Mouse (Mus musculus) heart, embryonic 14.5 days (tissue): ENCODE results near the gene Fastkd5. TPM values are rescaled to one million over a fixed set of nuclear protein-coding genes. Genes with fewer than 3 reads are reported as not detected.

Experiments
- ATAC-seq: fragments of 200-750 bp; cut with Nextera tagmentation; 2 replicates; pipeline ENCODE4 v1.8.0; 2017; ENCODE audit warnings: low read depth, moderate TSS enrichment; ENCODE audit not compliant: insufficient number of reproducible peaks, insufficient read depth, low FRiP score
- H3K27ac ChIP-seq, 2 experiments: fragments of 200-500 bp in 1 of 2; fragments of 300-500 bp in 1 of 2; sonication (generic) in 1 of 2; replicated peaks in 1 of 2; 2 replicates each; pipeline ENCODE4 v1.5.1; 2012 to 2014; ENCODE audit warnings: low read depth in 2 of 2, low read length in 2 of 2, control low read depth in 1 of 2, mild to moderate bottlenecking in 1 of 2, mixed read lengths in 1 of 2; ENCODE audit not compliant: control insufficient read depth in 1 of 2, insufficient read depth in 1 of 2
- H3K27me3 ChIP-seq: fragments of 300-500 bp; sonication (generic); 2 replicates; pipeline ENCODE4 v1.6.1; 2014; ENCODE audit warnings: mild to moderate bottlenecking, low read length, control low read depth; ENCODE audit not compliant: control insufficient read depth, insufficient read depth
- H3K36me3 ChIP-seq: fragments of 300-500 bp; sonication (generic); 2 replicates; pipeline ENCODE4 v1.6.1; 2014; ENCODE audit warnings: mild to moderate bottlenecking, control low read depth, low read length, mixed read lengths; ENCODE audit not compliant: control insufficient read depth, insufficient read depth
- H3K4me1 ChIP-seq, 2 experiments: fragments of 200-500 bp in 1 of 2; fragments of 300-500 bp in 1 of 2; sonication (generic) in 1 of 2; 2 replicates each; pipeline ENCODE4 v1.6.1; 2012 to 2014; ENCODE audit warnings: low read length in 2 of 2, control low read depth in 1 of 2, mixed read lengths in 1 of 2; ENCODE audit not compliant: control insufficient read depth in 2 of 2, insufficient read depth in 2 of 2
- H3K4me2 ChIP-seq: fragments of 300-500 bp; sonication (generic); 2 replicates; pipeline ENCODE4 v1.6.1; 2014; ENCODE audit warnings: mild to moderate bottlenecking, low read length
- H3K4me3 ChIP-seq, 2 experiments: fragments of 200-500 bp in 1 of 2; fragments of 300-500 bp in 1 of 2; sonication (generic) in 1 of 2; 2 replicates each; pipeline ENCODE4 v1.5.1; 2012 to 2014; ENCODE audit warnings: low read length in 2 of 2, mild to moderate bottlenecking in 2 of 2, control low read depth in 1 of 2, low read depth in 1 of 2, moderate library complexity in 1 of 2; ENCODE audit not compliant: control insufficient read depth in 1 of 2, insufficient read depth in 1 of 2
- H3K9ac ChIP-seq: fragments of 300-500 bp; sonication (generic); 2 replicates; pipeline ENCODE4 v1.6.1; 2014; ENCODE audit warnings: mild to moderate bottlenecking, low read length
- H3K9me3 ChIP-seq: fragments of 300-500 bp; sonication (generic); 2 replicates; pipeline ENCODE4 v1.6.1; 2016; ENCODE audit warnings: low read length, control low read depth; ENCODE audit not compliant: control insufficient read depth
- WGBS: fragments of 180-500 bp; shearing (Covaris S2); extraction: QIAGEN DNeasy Blood & Tissue Kit; methylation state at CpG from one replicate; pipeline ENCODE4 v1.1.7; 2014; 5-methylcytosine and 5-hydroxymethylcytosine counted together
- polyA plus RNA-seq: library from polyadenylated mRNA; unstranded; fragments of >200 nt; fragmentation: Nextera tagmentation; extraction: Ambion mirVana; gene quantifications from 2 replicates; pipeline ENCODE4 v1.2.1, GENCODE M21; 2014

Gene Fastkd5
- 14.9 and 15.1 TPM in 2 replicates for polyA plus RNA-seq

- H3K27ac ChIP-seq: peak within 1 kb of the TSS; percentile 14 to 63; a peak in 3 of 4 replicates
- peaks cover 25% of the 10 kb centered on the region for H3K27me3 ChIP-seq
- ATAC-seq: peak; percentile 72
- peaks cover 23% of the 10 kb centered on the region for H3K36me3 ChIP-seq
- peak within 1 kb of the TSS; percentile 95 for H3K4me2 ChIP-seq
- H3K9ac ChIP-seq: peak within 1 kb of the TSS; percentile 96
- H3K4me3 ChIP-seq: peak within 1 kb of the TSS; percentile 93 to 97
- peaks cover 7 to 15% of the 10 kb centered on the region in 2 experiments for H3K4me1 ChIP-seq
- H3K9me3 ChIP-seq: no peaks in the 10 kb centered on the region
- whole genome bisulfite sequencing: under 1% methylated on average over 25 of the region's 25 CpGs
Observed at GRCm38 (mm10) chr2:130629839-130630203, at the start of gene Fastkd5, which contains the start of gene Ubox5. TSS of gene Fastkd5 (minus strand) at chr2:130630027. TSS of gene Ubox5 (minus strand) at chr2:130630038.

GRCm38 (mm10) chr2:130679154-130679553 lies 49.3 kb upstream of the Fastkd5 start:
- no peak overlapping the region for H3K9ac ChIP-seq
- no peaks in the 10 kb centered on the region for H3K9me3 ChIP-seq
- H3K27me3 ChIP-seq: no peaks in the 10 kb centered on the region
- 93% methylated on average over 12 of the region's 12 CpGs for WGBS
- H3K4me2 ChIP-seq: no peak overlapping the region
- H3K27ac ChIP-seq: no peak overlapping the region
- H3K36me3 ChIP-seq: peaks cover 98% of the 10 kb centered on the region
- no peak overlapping the region for H3K4me3 ChIP-seq
- no peaks in the 10 kb centered on the region for H3K4me1 ChIP-seq
- no peak for ATAC-seq

GRCm38 (mm10) chr2:130677211-130677610 lies 47.4 kb upstream of the Fastkd5 start:
- Histone ChIP-seq H3K4me1 (no peaks in the 10 kb centered on the region), H3K9ac (no peak overlapping the region), H3K4me2 (no peak overlapping the region), H3K27ac (no peak overlapping the region), H3K9me3 (no peaks in the 10 kb centered on the region), H3K4me3 (no peak overlapping the region), H3K36me3 (peaks cover 98% of the 10 kb centered on the region), H3K27me3 (no peaks in the 10 kb centered on the region)
- WGBS: 80% methylated on average over 10 of the region's 10 CpGs
- no peak for ATAC-seq

- WGBS: 2% methylated on average over 31 of the region's 31 CpGs
Observed at GRCm38 (mm10) chr2:130667559-130667958, 37.7 kb upstream of the Fastkd5 start, which contains the start of gene Itpa. TSS of gene Itpa (plus strand) at chr2:130667610.

GRCm38 (mm10) chr2:130664102-130664701 lies 34.4 kb upstream of the Fastkd5 start, which contains the start of gene Ddrgk1:
TSS of gene Ddrgk1 (minus strand) at chr2:130664659.
- Histone ChIP-seq H3K27ac (peak within 1 kb of the TSS; percentile 98 to 99), H3K9me3 (no peaks in the 10 kb centered on the region), H3K27me3 (no peaks in the 10 kb centered on the region), H3K9ac (peak within 1 kb of the TSS; percentile 92), H3K4me1 (peaks cover 9 to 20% of the 10 kb centered on the region in 2 experiments), H3K4me3 (peak within 1 kb of the TSS; percentile 62 to 81), H3K36me3 (peaks cover 38% of the 10 kb centered on the region), H3K4me2 (peak within 1 kb of the TSS; percentile 85)
- ATAC-seq: peak; percentile 97
- under 1% methylated on average over 35 of the region's 40 CpGs for WGBS

More at GRCm38 (mm10) chr2:130667559-130667958, 37.7 kb upstream of the Fastkd5 start, which contains the start of gene Itpa:
- Histone ChIP-seq H3K36me3 (peaks cover 20% of the 10 kb centered on the region), H3K27me3 (no peaks in the 10 kb centered on the region), H3K4me1 (peaks cover 9 to 20% of the 10 kb centered on the region in 2 experiments), H3K4me3 (peak within 1 kb of the TSS; percentile 70 to 80), H3K4me2 (peak within 1 kb of the TSS; percentile 91), H3K9ac (peak within 1 kb of the TSS; percentile 84), H3K9me3 (no peaks in the 10 kb centered on the region), H3K27ac (peak within 1 kb of the TSS; percentile 58 to 82)
- ATAC-seq: no peak

GRCm38 (mm10) chr2:130663342-130663741 lies 33.5 kb upstream of the Fastkd5 start:
- Histone ChIP-seq H3K9ac (peak overlapping the region; percentile 92), H3K27ac (no peak overlapping the region; a peak in 1 of 4 replicates), H3K4me1 (peaks cover 7 to 18% of the 10 kb centered on the region in 2 experiments), H3K4me3 (peak overlapping the region; percentile 62 to 81; a peak in 3 of 4 replicates), H3K9me3 (no peaks in the 10 kb centered on the region), H3K4me2 (peak overlapping the region; percentile 85), H3K36me3 (peaks cover 47% of the 10 kb centered on the region), H3K27me3 (no peaks in the 10 kb centered on the region)
- no peak for ATAC-seq
- WGBS: 88% methylated on average over 11 of the region's 11 CpGs

- Histone ChIP-seq H3K4me1 (peaks cover 3 to 7% of the 10 kb centered on the region in 2 experiments), H3K4me2 (no peak overlapping the region), H3K27me3 (no peaks in the 10 kb centered on the region), H3K9ac (no peak overlapping the region), H3K4me3 (no peak overlapping the region), H3K9me3 (no peaks in the 10 kb centered on the region), H3K27ac (no peak overlapping the region), H3K36me3 (peaks cover 94% of the 10 kb centered on the region)
- WGBS: 96% methylated on average over 10 of the region's 10 CpGs
- ATAC-seq: no peak
Observed at GRCm38 (mm10) chr2:130658530-130658929, 28.7 kb upstream of the Fastkd5 start.
